ENCODE assay signal across 23 mouse cellular contexts in genomic region chr2:142651591-142651990, GRCm38 (mm10).
DNase-seq lines count a peak whose midpoint lies in the region; ATAC-seq and TF ChIP-seq lines count a peak whose summit lies in the region.
"Had no signal": no experiment of that assay in that cellular context is flagged by ENCODE, and none has a peak within 500 bp of the region (broad histone marks: within the 10 kb centered on the region; RNA-seq: fewer than 3 reads in every experiment).

No protein-coding gene starts in this region.

- no peak for TF ChIP-seq CTCF in gastrocnemius, adult 2 months (IDR thresholded peaks at IDR 0.05)

- H3K4me2 ChIP-seq in midbrain, embryonic 11.5 days: no peak overlapping the region
- H3K4me2 ChIP-seq: embryonic facial prominence, embryonic 15.5 days; limb, embryonic 15.5 days; neural tube, embryonic 12.5 days had no signal

- 0 out of 2 replicates have a peak, but pooled peaks cover 2% of the 10 kb centered on the region for H3K9me3 ChIP-seq in midbrain, embryonic 10.5 days (replicated peaks)
- H3K9me3 ChIP-seq in midbrain, embryonic 11.5 days (ENCODE audit: control insufficient read depth, low read length): no peaks in the 10 kb centered on the region
- H3K9me3 ChIP-seq: embryonic facial prominence, embryonic 15.5 days; limb, embryonic 15.5 days; neural tube, embryonic 12.5 days had no signal

- H3K4me3 ChIP-seq in gastrocnemius, adult 2 months: no peak overlapping the region
- H3K4me3 ChIP-seq in midbrain, embryonic 10.5 days: no peak overlapping the region
- no peak overlapping the region for H3K4me3 ChIP-seq in midbrain, embryonic 11.5 days (ENCODE audit: low read depth, low read length)
- H3K4me3 ChIP-seq: embryonic facial prominence, embryonic 15.5 days; heart, adult 2 months; left cerebral cortex, adult 2 months; limb, embryonic 15.5 days; neural tube, embryonic 12.5 days had no signal

- intact Hi-C loops in gastrocnemius, adult 2 months (cut with DNase I): no loop called here
- intact Hi-C loops in heart, postnatal 10 days (cut with DNase I): no loop called here

- DNase-seq in gastrocnemius, adult 2 months: no peak
- DNase-seq in gastrocnemius, adult 8-10 months (ENCODE audit: low spot score in 2 of 2): no peak
- no peak for DNase-seq in midbrain, embryonic 10.5 days (ENCODE audit: low spot score)
- no peak for DNase-seq in midbrain, embryonic 11.5 days (ENCODE audit: low spot score, missing footprints)
- DNase-seq in heart, postnatal 10 days: peak; percentile 20 to 26
- DNase-seq in skeletal muscle tissue, adult 2 months (ENCODE audit: low read depth, low spot score): peak; percentile 18
- no peak for DNase-seq in thymus, postnatal 25 days
- no peak for DNase-seq in left cerebral cortex, adult 9 months (ENCODE audit: low spot score in 2 of 2)
- DNase-seq: adrenal gland, postnatal 36 days; B cell, adult 2 months; cerebellum, adult 9-10 months; kidney, adult 18-20 months; kidney, postnatal 10 days; liver, postnatal 0 days; right cerebral cortex, postnatal 14 days had no signal

- H3K4me1 ChIP-seq in midbrain, embryonic 10.5 days: no peaks in the 10 kb centered on the region
- H3K4me1 ChIP-seq in midbrain, embryonic 11.5 days (ENCODE audit: control insufficient read depth, insufficient read depth, low read length): no peaks in the 10 kb centered on the region
- H3K4me1 ChIP-seq: embryonic facial prominence, embryonic 15.5 days; limb, embryonic 15.5 days; neural tube, embryonic 12.5 days had no signal

- H3K27ac ChIP-seq in gastrocnemius, adult 2 months: peak overlapping the region; percentile 71
- H3K27ac ChIP-seq in midbrain, embryonic 10.5 days (replicated peaks): 0 out of 2 replicates have a peak overlapping the region, but pooled peaks have one; percentile 17
- H3K27ac ChIP-seq in midbrain, embryonic 11.5 days (ENCODE audit: low read depth, low read length): no peak overlapping the region
- H3K27ac ChIP-seq: embryonic facial prominence, embryonic 15.5 days; heart, adult 2 months; hindbrain, postnatal 0 days; left cerebral cortex, adult 2 months; limb, embryonic 15.5 days; neural tube, embryonic 12.5 days; stomach, postnatal 0 days had no signal

- H3K9ac ChIP-seq in midbrain, embryonic 11.5 days (ENCODE audit: low read length): no peak overlapping the region
- H3K9ac ChIP-seq: embryonic facial prominence, embryonic 15.5 days; limb, embryonic 15.5 days; liver, postnatal 0 days; neural tube, embryonic 12.5 days had no signal

- ATAC-seq in midbrain, embryonic 11.5 days (ENCODE audit: low FRiP score): no peak
- ATAC-seq: hindbrain, postnatal 0 days; liver, postnatal 0 days; Patski had no signal

- no peaks in the 10 kb centered on the region for H3K27me3 ChIP-seq in midbrain, embryonic 10.5 days (ENCODE audit: low read depth, poor library complexity, severe bottlenecking)
- H3K27me3 ChIP-seq in midbrain, embryonic 11.5 days (ENCODE audit: control insufficient read depth, insufficient read depth, low read length): no peaks in the 10 kb centered on the region
- H3K27me3 ChIP-seq: embryonic facial prominence, embryonic 15.5 days; limb, embryonic 15.5 days; neural tube, embryonic 12.5 days; Patski had no signal

- WGBS in midbrain, embryonic 10.5 days: 82% methylated on average over 7 of the region's 7 CpGs
- 83% methylated on average over 7 of the region's 7 CpGs for WGBS in midbrain, embryonic 11.5 days

- H3K36me3 ChIP-seq in midbrain, embryonic 10.5 days: no peaks in the 10 kb centered on the region
- H3K36me3 ChIP-seq in midbrain, embryonic 11.5 days (ENCODE audit: control insufficient read depth, insufficient read depth, low read length): no peaks in the 10 kb centered on the region
- H3K36me3 ChIP-seq: embryonic facial prominence, embryonic 15.5 days; limb, embryonic 15.5 days; neural tube, embryonic 12.5 days had no signal

Comparison
In these comparisons a context has a peak if more than half of its experiments do, and no peak if none do; other contexts are left out.
1. DNase-seq: peak in heart, postnatal 10 days (2 of 2) and skeletal muscle tissue, adult 2 months (single experiment); none in gastrocnemius, adult 2 months (single experiment), gastrocnemius, adult 8-10 months (0 of 2), midbrain, embryonic 10.5 days (single experiment), midbrain, embryonic 11.5 days (single experiment), thymus, postnatal 25 days (single experiment) and left cerebral cortex, adult 9 months (0 of 2).